Mouse (Mus musculus) heart, postnatal 4 days (tissue): Measurements from ENCODE around the gene Zfp704. TPM values are rescaled to one million over a fixed set of nuclear protein-coding genes. Genes with fewer than 3 reads are reported as not detected.

Source experiments
- DNase-seq: peaks from one replicate; pipeline ENCODE4 v3.0.0; 2021
- total RNA-seq, 2 experiments: library from RNA; stranded (reverse); gene quantifications; 2 replicates each; pipeline ENCODE4 v1.2.3; 2021

Zfp704 gene
- 10 to 100 TPM; 36.9 to 38.6 TPM for total RNA-seq

DNA sequence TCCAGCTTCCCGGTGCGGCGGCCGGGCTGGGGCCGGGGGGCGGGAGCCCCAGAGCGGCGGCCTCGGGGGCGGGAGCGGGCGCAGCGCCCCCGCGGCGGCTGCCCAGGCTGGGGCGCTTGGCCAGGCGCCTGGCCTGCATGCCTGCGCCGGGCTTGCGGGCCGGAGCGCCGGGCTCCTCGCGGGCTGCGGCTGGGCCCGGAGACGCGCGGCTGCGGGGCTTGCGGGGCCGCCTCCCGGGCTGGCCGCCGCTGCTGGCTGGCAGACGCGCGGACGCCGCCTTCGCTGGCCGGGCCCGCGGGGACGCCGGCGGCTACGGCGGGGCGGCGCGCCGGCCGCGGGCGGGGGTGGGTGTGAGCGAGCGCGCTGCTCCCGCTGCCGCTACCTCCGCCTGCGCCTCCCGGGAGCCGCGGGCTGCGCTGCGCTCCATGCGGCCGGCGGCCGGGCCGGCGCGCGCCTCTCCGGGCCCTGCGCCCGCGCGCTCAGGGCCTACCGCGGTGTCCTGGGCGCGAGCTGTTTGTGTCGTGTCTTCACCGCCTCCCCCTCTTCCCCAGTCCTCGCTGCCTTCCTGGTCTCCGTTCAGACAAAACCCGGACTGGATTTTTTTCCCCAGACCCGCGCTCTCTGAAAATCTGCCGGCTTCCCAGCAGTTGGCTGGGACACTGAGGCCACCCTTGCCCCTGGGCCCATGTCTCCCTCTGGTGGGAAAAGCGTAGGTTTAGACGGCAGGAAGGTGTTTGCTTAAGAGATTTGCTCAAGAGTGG, at the start of gene Zfp704:
Gene Zfp704 (minus strand): TSS at position 505 of the 761 bp plus-strand sequence.
- DNase-seq = peak; percentile 90

DNA sequence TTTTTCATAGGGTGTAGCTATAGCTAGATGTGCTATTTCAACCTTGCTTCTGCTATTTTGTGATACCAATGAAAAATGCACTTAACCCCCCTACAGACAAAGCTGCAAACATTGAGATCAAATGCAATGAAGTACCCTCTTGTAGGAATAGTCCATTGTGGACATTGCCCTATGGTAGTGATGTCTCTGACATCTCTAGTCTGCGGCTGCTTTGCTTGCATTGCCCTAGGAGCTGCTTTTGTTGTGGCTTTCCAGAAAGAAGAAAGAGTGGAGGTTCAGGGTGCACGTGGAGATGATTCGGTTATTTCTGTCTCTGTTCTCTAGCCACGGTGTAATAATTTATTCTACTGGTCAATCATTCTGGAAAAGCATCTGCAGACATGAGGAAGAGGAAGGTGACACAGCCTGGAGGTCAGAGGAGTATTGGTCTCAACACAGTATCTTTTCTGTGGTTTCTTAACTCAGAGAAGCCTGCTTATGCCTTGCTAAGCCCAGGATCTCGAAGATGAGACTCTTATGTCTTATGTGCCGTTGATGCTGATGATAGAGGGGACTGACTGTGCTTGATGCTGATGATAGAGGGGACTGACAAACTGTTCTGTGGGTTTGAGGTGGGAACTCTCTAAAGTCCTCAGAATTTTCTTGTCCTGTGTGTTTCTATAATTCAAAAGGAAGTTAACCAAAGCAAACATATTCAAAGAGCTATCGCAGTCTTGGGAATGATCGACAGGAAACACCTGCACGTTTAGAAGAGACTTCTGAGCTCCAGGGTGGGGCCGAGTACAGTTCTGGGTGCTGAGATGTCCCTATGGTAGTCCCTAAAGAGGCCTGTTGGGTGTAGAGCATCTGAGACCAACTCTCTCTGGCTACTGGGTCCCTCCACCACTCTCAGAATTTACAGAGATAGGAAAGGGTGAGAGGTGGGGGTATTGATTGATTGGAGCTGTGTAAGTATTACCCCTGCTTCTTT, 23.4 kb upstream of the Zfp704 start:
- DNase-seq = no peak

DNA sequence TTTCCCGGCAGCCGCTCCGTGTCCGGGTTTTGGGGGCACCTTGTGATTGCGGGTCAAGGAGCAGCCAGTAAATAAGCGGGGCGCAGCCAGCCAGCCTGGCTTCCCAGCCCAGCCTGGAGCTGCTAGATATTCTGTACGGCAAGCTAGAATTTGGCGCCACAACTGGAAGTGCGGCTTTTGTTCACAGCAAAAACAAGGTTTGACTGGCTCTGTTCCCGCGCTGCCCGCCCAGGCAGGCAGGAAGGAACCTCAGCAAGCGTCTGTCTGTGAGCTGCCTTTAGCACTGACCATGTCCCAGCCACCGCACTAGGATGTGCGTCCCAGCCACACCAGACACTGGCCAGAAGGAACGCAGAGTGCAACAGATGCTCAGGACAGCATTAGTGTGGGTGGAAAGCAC, 20.1 kb upstream of the Zfp704 start:
- DNase-seq = peak; percentile 47

DNA sequence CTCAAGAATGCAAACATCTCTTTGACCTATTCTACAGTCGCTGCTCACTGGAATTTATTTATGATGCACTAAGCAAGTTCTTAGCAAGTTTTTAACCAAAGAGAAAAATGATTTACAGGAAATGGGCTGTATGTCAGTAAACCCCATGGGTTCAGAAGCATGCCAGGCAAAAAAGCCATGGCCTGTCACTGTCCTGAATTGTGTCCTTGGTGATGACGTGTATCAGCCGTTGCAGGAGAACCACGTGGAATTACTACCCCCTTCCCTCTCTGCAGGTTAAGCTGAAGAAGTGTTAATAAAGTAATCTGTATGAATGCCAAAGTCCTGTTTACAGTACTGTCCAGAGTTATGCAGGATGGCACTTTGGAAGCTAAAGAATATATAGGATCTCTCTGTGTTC, 18.2 kb upstream of the Zfp704 start:
- no peak for DNase-seq

DNA sequence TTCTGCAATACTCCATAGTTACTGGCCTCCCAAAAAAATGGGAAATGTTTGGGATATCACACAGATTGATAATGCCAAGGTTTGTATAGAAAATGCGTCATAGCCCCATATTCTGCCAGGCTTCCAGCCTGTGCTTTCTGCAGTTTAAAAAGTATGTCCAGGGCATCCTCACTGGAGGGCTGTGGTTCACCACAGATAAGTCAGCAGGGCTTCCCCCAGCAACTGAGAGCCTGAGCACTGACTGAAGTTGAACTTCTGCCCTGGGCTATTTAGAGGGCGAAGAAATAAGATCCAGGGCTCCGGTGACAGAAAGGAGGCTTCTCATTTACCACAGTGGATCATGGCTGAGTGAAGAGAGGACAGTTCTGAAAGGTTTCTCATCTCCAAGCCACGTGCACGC, 16.3 kb upstream of the Zfp704 start:
- no peak for DNase-seq

DNA sequence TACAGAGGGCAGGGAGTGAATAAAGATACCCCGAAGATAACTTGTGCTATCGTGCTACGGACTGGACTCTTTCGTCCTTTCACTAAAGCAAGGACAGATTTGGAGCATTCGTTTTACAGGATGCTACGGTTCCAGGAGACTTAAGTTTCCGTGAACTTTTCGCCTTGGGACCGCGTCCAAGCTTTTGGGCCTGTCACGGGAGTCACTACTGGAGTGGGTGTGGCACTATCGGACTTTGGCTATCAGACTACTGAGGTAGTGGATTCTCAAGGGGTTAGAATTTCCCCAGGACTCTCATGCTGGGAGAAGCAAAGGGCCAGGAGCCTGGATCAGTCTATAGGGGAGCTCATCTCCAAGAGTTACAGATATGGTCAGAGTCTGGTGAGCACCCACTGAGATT, 10.7 kb upstream of the Zfp704 start:
- DNase-seq = no peak

DNA sequence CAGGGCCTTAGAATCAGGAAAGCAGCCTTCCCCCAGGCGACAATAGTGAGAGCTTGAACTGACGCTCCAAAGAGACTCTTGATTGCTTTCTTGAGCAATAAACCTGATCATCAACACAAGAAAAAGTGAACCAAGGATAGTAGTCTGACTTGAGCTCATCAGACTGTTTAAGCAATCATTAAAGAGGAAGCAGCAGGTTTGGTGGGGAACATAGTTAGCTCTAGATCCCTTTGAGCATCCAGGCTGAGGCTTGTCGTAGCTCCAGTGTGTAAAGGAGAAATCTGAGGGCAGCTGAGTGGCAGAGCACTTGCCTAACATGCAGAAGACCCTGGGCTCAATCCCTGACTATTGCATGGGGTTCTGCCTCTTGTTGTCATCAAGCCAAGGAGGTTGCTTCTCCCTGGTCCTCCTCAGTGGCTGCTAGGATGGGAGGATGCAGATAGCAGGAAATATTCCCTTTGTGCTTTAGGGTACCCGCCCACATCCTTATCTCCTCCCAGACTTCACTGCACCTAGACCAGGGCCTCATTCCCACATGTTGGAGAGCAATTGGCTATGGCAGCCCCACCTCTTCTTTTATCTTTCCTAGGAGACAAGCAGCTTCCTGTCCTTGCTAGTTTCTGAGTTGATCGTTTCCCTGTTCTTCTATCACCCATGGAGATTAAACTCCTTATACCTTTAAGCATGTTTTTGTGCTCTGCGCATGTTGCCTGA, 9.8 kb upstream of the Zfp704 start:
- DNase-seq = no peak

DNA sequence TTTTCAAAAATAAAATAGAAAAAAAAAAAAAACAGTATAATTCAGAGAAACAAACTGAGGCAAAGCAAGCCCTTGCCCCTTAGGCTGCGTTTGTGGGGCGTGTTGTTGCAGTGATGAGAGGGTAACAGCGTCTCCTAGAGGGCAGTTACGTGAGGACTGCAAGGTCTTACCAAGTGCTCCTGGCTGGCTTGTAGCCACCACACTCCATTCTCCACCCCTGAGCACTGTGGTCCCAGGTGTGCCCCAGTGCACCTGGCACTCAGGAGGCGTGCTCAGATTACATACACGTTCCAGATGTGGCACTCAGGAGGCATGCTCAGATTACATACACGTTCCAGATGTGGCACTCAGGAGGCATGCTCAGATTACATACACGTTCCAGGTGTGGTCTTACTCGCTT, 7.2 kb upstream of the Zfp704 start:
- DNase-seq = no peak

DNA sequence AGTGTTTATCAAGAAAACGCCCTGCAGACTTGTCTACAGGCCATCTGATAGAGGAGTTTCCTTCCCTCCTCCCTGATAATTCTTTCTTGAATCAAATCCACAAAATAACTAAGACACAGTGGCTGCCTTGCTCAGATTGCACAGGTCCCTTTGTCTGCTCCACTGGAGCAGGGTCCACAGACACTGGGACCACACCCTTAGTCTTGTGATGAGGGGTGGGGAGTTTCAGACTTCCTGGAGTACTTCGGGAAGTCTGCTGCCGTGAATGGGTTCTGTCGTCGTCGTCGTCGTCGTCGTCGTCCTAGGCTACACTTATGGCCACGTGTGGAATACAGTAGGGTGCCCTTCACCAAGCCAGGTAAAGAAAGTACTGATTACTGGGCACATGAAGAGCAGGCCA, 4.8 kb upstream of the Zfp704 start:
- no peak for DNase-seq

DNA sequence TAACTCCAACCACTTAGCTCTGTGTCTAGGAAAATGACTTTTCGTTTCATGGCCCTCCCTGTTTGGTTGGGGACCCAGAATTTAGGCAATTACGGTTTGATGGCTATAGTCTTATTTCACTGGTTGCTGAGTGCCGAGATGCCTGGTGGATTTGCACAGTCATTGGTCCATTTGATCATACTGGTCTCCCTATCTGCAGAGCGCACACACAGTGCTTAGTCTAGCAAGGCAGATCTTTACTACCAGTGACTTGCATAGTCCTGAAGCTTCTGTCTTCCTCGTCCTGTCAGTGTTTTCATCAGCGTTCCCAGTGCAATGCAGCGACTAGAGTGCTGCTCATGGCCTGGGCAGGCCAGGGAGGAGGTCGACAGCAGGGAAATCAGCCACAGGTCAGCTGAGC, 4.1 kb upstream of the Zfp704 start:
- DNase-seq = no peak

DNA sequence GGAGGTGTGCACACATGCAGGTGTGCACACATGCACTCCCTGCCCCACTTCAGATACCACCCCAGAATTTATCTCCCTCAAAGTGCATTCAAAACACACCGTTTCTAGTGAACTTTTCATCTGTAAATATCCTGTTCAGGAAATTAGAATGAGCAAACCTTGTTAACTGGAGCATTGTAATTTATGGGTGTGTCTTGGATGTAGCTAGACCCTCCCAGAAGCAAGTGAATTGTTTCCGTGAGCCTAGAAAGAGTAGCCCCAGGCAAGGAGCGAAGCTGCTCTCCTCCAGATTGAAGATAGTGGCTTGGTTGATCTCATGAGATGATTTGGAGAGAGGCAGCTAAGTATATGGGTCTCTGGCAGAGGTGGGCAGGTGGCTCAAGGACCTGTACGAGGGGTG, 1.3 kb upstream of the Zfp704 start:
- no peak for DNase-seq

DNA sequence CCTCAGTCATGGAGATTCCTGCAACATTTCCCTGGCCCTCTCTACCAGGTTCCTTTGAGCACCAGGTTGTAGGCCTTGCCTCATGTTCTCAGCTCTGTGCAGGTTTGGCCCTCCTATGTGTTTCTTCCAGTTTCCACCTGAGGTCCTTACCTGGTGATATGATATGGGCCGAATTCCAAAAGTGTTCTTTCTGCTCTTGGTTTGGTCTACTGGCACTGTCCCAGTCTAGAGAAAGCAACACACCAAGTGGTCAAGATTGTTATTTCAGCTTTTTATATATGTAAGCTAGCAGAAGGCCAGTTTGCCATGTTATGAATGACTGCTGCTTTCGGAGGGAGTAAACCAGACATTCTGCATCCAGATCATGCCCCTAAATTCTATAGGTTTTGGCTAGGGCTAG, 541 bp upstream of the Zfp704 start:
- DNase-seq = no peak

DNA sequence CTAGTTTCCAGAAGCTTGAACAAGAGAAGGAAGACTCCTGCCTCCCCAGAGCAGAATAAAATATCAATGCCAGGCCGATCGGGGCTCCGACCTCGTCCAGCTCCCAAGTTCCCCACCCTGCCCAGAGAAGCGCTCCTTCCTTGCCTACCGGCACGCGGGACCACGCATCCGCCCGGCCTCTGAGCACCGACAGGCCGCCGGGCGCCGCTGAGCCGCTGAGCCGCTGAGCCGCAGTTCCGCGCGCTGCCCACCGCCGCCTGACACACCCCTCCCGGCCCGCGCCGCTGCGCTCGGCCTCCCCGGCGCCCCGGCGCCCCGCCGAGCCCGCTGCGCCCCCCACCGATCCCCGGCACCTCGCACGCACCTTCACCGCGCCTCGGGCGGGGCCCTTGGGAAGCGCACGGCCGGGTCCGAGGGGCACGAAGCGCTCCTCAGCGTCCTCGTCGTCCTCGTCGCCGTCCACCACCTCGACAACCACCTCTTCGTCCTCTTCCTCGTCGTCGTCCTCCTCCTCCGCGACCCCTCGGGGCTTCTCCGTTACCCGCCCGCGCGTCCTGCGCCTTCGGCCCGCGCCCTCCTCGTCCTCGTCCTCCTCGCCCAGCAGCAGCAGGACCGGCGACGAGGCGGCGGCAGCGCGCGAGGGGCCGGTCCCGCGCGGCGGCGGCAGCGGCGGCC, 842 bp downstream of the Zfp704 start:
- DNase-seq = peak; percentile 56

DNA sequence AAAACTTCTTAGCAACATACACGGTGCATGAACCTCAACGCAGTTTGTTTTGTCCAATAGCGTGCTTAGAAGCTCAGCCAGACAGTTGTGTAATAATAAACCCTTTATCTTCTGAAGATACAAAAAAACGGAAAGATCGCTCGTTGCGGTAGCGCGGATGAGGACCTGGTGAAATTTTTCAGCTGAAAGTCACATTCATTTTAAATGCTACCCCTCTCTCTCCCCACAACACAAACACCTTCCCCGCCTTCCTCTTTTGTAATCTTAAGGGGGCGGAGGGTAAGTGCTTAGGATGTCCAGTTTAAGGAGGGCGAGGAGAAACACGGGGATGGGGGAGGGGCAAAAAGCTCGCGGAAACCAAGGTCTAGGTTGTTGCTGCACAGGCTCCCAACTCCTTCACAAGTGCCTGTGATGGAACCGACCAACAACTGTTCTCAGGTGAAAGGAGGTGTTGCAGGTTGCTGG, 1.4 kb downstream of the Zfp704 start:
- DNase-seq = peak; percentile 63

DNA sequence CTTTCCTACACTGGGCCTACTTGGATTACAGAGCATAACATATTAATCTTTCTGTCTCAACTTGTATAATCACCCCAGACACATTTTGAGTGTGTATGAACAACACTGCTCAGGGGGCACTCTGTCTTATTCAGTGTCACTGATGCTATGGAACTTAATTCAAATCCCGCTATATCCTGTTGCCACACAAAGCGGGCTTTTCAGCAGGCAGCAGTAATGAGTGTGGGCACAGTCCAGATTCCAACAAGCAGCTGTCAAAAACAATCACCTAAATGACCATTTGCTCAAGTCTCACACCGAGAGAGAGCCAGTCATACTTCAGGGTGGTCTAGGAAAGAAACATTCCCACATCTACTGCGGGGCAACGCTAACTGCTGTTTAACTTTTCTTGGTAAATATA, 2.2 kb downstream of the Zfp704 start:
- DNase-seq = no peak

DNA sequence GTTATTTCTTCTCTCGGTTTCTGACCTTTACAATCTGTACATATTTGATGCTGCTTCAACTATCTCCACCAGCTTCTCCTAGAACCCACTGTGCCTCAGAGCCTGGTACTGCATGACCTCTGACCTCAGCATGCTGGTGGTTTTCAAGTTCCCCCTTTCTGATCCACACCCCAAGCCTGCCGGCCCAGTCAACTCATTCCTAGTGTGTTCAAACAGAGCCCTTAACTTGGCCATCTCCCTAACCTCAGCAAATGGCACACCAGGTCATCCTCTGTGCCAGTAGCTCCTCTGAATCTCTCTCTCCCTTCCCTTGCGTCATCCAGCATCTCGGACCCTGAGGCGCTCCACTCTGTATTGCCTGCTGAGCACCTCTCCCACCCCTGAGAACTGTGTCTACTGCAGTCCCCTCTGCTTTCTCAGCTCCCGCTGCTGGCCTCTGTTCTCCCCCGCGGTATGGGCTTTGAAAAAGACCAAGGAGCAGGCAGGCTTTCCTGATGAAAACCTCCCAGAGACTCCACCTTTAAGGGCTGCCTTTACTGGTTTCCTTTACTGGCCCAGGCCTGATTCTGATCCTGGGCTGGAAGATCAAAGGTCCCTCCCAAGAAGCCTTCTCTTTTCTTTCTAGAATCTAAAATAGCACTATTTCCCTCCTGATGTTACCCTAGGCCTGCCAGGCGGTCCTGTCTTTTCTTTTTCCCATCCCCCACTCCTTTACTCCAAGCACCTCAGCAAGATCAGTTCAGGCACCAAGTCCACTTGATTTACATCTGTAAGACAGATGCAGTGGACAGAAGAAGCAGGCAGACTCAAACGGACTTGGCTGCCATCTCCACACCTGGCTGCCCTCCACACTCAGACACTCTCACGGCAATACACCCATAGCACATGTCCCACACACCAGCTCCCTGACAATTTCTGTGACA, 3.8 kb downstream of the Zfp704 start:
- no peak for DNase-seq

DNA sequence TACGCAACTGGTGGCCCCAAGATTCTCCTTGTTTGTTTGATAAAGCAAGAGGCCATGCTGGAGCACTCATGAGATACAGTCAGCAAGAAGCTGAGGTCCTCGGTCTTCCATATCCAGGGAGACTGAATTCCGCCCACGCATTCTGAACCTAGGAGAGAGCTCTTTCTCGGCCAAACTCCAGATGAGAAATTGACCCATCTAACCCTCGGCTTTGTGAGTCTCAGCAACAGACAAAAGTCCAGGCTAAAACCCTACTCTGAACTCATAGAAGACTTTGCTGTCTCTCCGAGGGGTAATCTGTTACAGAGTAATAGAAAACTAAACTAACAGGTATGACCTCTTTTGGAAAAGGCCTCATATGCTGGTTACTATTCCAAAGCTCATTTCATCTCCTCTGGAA, 4.9 kb downstream of the Zfp704 start:
- no peak for DNase-seq

DNA sequence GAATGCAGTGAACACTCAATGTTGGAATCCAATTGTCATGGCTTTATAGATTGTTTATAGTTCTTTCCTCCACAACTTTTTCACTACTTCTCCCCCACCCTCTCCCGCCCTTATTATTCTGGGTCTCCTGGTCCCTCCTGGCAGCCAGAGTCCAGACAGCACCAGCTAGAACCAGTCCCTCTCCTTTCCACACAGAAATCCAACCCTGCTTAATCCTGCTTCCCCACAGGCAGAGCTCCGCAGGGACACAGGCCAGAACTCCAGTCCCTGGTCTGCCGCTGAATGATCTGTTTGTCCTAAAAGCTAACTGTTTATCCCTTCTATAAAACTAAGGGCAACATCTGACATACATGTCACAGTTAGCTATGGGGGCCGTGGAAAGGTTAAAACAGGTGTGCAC, 6.0 kb downstream of the Zfp704 start:
- DNase-seq = no peak

DNA sequence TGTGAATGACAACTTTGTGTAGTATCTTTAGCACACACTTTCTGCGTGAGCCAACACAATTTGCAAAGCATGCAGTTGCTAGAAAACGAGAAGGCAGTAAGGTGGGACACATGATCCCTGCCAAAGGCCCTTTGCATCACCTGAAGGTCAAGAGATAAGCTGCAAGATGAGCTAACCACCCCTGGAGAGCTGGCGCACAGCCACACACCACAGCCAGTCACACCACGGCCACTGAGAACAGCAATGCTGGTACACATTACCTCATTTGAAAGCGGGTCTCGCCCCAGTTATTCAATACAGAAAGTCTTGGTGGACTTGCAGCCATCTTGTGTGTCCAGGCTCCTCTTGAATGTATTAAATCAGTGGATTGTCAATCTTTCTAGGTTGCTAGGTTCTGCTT, 9.3 kb downstream of the Zfp704 start:
- DNase-seq = peak; percentile 57

DNA sequence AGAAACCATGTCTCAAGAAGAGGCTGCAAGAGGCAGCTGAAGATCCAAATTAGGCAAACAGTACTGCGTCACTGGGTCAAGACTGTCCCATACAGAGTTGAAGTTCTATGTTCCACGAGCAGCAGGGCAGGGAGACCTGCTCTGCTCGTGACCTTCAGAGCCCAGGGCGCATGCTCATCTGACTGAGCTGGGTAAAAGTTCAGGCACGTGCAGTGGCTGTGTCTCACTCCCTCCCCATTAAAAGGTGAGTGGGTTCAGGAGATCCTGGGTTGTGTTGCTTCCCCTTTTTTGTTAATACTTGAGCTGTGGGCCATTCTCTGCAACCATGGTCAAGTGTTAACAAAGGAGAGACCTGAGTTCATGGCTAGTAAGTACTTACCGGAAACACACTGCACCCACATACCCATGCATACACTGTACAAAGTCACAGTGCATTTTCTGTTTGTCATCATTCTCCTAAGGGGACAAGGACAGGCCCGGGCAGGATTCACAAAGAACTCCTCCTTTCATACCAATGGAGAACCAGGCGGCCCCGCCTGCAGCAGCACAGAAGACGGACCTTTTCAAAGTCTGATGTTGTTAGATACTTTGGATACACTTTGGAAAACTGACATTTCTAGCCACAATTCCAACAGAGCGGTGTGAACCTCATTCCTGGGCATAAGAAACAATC, 10.0 kb downstream of the Zfp704 start:
- no peak for DNase-seq

DNA sequence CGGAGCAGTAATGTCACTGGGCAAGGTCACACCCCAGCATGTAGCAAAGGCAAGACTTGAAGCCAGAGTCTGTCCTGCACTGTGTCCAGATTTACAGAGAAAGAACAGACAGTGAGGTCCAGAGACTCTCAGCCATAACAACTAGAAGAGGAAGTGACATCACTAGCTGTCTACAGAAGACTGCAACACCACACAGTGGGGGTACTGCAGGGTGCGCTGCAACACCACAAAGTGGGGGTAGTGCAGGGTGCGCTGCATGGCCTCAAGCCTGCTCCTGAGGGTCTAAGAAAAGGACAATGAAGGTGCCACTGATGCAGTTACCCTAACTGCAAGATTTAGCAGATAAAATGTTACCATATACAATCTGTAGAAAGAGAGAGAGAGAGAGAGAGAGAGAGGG, 11.8 kb downstream of the Zfp704 start:
- no peak for DNase-seq
